Mouse (Mus musculus) liver, embryonic 14 days (tissue): Measurements from ENCODE around the gene Rnf151. TPM values are rescaled to one million over a fixed set of nuclear protein-coding genes. Genes with fewer than 3 reads are reported as not detected.

Source experiments
- polyA plus RNA-seq: library from polyadenylated mRNA; depleted of rRNA; stranded (reverse); fragments of >200 nt; gene quantifications from 2 replicates; pipeline ENCODE4 v1.2.3, GENCODE M21; 2012; rRNA removed

Gene Rnf151
- 0.32 and 0.33 TPM in 2 replicates for polyA plus RNA-seq

DNA sequence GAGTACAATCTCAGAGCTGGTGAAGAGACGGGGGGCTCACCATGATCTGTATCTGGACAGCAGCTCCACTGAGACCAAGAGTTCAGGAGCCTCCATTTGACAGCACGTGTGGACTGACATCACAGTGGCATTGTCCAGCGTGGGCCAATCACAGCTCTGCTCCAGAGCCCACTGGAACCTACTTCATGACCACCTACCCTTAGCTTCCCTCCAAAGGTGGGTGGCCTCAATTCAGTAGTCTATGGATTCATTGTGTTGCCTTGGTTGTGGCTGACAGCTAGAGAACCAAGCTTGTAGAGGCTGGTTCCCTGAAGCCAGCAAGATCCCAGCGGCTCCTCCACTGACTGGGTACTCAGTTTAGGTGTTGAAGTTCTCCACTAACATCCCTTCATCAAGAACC lies at the start of gene Rnf151, which contains the start of gene Rps2:
Gene Rnf151, minus strand, starts transcription at position 121 of the 400 bp plus-strand sequence.
Gene Rps2, plus strand, starts transcription at position 174 of the 400 bp plus-strand sequence.

DNA sequence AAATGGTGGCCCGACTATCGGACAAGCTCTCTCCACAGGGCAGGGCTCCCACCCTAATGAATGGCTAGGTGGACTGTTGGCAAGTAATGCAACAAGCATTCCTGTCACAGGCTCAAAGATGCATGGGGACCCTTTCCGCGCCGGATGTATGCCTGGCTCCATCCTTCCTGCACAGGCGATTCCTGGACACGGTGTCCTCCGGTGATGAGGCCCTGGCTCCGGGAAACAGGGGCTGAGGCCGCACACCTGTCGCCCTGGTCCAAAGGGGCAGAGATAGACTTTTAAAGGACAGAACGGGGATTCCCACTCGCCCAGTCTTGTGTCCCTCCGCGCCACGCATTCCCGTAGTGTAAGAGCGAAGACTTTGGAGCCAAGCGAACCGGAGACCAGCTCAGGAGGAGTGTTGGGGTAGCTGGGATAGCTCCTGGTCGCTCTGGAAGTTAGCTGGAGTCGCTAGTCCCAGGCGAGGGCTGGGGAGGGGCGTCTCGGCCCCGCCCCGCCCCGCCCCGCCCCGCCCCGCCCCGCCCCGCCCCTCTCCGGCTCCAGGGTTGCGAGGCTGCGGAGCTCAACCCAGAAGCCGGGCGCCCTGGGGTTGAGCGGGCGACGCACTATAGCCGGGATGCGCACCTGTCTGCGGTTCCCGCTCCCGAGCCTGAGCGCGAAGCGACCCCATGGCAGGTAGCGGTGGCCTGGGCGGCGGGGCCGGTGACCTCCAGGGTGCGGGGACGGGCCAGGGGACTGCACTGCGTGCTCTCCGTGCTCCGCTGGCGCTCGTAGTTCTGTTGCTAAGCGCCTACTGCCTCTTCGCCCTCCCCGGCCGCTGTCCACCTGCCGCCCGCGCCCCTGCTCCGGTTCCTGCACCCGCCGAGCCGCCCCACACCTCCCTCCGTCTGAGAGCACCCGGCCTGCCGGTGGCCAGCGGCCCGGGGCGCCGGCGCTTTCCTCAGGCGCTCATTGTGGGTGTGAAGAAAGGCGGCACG lies 34.8 kb upstream of the Rnf151 start, which contains the start of gene Hs3st6:
Gene Hs3st6, plus strand, starts transcription at position 574 of the 980 bp plus-strand sequence.

DNA sequence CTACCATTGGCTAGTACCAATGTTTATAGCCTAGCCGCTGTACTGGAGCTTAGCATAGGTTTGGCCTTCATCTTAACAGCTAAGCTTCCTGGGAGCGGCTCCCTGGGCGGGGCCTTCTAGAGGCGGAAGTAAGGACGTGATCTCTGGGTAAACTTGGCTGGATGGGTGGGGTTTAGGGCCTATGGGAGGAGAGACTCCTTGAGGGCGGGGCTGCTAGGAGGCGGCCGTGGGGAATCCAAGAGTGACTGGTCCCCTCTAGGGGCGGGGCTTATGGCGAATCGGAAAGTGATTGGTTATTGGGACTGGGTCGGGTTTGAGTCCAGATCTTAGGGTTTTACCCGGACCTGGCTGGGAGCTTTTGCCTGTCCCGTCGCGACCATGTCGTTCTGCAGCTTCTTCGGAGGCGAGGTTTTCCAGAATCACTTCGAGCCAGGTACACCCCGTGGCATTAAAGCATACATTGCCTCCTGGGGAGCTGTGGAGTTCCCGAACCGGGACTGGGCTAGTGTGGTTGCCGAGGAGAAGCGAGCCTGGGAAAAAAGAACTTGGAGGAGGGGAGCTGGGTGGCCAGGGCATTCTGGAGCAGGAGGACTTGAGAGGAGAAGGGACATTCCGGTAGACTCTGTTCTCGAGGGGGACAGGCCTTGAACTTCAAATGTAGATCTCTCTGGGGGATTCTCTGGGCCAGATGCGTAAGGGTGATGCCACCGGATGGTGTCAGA lies 18.6 kb upstream of the Rnf151 start, which contains the start of gene Msrb1:
Gene Msrb1, plus strand, starts transcription at position 313 of the 722 bp plus-strand sequence.

DNA sequence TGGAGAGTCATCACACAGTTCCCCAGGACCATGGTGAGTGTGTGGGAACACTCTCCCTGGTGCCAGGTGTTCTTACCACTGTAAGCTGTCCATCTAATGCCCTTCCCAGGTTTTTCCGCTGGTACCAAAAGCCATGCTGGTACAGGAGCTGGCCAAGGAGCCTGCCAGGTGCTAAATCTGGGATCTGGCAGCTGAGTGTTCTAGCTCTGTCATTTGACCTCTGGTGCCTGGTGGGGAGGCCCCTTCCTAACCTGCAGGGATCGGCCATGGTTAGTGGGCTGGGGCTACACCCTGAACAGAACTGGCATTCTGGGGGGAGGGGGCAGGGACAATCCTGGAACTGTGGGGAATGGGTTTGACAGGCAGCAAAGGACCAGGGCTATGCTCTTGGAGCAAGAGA lies 9.8 kb upstream of the Rnf151 start, which contains the start of gene Rpl3l:
Gene Rpl3l, plus strand, starts transcription at position 203 of the 400 bp plus-strand sequence.

GRCm38 (mm10) chr17:24724184-24724583 lies 6.3 kb upstream of the Rnf151 start, which contains the start of gene Ndufb10:
Gene Ndufb10, minus strand, starts transcription at chr17:24724478.

GRCm38 (mm10) chr17:24706982-24707800 lies 10.7 kb downstream of the Rnf151 start, which contains the start of gene Tbl3:
Gene Tbl3, minus strand, starts transcription at chr17:24707660.

GRCm38 (mm10) chr17:24696011-24696697 lies 21.7 kb downstream of the Rnf151 start, which contains the start of the genes Gfer and Noxo1:
Gene Gfer, minus strand, starts transcription at chr17:24696156.
Gene Noxo1, plus strand, starts transcription at chr17:24696234.

GRCm38 (mm10) chr17:24689251-24690081 lies 28.4 kb downstream of the Rnf151 start, which contains the start of gene Syngr3:
Gene Syngr3, minus strand, starts transcription at chr17:24689955.

DNA sequence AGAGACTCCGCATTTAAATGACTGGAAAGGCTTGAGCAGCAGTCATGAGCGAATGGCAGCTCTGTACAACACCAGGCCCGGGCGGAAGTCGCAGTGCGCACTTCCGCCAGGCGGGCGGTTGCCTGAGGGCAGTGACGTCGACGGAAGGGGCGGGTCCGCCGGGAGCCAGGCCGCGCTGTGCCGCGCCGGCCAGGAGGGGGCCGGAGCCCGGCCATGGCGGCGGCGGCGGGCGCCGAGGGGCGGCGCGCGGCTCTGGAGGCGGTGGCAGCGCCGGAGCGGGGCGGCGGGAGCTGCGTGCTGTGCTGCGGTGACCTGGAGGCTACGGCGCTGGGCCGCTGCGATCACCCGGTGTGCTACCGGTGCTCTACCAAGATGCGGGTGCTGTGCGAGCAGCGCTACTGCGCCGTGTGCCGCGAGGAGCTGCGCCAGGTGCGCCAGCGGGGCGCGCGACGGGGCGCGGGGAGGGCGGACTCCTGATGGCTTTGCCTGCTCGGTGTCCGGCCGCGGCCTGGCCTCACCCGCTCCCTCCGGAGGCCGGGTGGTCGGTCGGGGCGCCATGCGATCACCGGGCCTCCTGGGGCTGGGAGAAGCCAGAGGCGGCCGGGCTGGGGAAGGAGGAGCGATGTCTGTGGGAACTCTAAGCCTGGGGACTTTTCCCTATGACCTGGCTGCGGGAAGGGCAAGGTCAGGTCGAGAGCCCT lies 48.2 kb downstream of the Rnf151 start, which contains the start of gene Zfp598:
Gene Zfp598, plus strand, starts transcription at position 143 of the 701 bp plus-strand sequence.

Other genes with a start within 250 kb of the Rnf151 start
- 18.2 and 21.0 TPM in 2 replicates for gene E4f1, start 247.8 kb downstream of the Rnf151 start, polyA plus RNA-seq
- gene Pgp, start 247.7 kb downstream of the Rnf151 start, polyA plus RNA-seq = 33.2 and 37.2 TPM in 2 replicates
- gene Bricd5, start 244.2 kb downstream of the Rnf151 start, polyA plus RNA-seq = 0.29 and 0.43 TPM in 2 replicates
- gene Mlst8, start 239.0 kb downstream of the Rnf151 start, polyA plus RNA-seq = 11.8 and 14.9 TPM in 2 replicates
- gene Caskin1, start 229.5 kb downstream of the Rnf151 start, polyA plus RNA-seq = 0.08 and 0.12 TPM in 2 replicates
- gene Traf7, start 190.1 kb downstream of the Rnf151 start, polyA plus RNA-seq = 58.5 and 65.7 TPM in 2 replicates
- gene Rab26, start 183.9 kb downstream of the Rnf151 start, polyA plus RNA-seq = 0.25 and 0.28 TPM in 2 replicates
- gene Pkd1, start 168.2 kb downstream of the Rnf151 start, polyA plus RNA-seq = 3.0 and 3.5 TPM in 2 replicates
- 18.2 and 20.5 TPM in 2 replicates for gene Tsc2, start 85.4 kb downstream of the Rnf151 start, polyA plus RNA-seq
- gene Nthl1, start 85.4 kb downstream of the Rnf151 start, polyA plus RNA-seq = 6.4 TPM in 2 replicates
- gene Slc9a3r2, start 67.7 kb downstream of the Rnf151 start, polyA plus RNA-seq = 5.4 and 5.8 TPM in 2 replicates
- gene Npw, start 59.6 kb downstream of the Rnf151 start, polyA plus RNA-seq = 0.18 and 0.27 TPM in 2 replicates
- 20.9 and 23.8 TPM in 2 replicates for gene Zfp598, start 48.4 kb downstream of the Rnf151 start, polyA plus RNA-seq
- 0.05 and 0.06 TPM in 2 replicates for gene Syngr3, start 28.1 kb downstream of the Rnf151 start, polyA plus RNA-seq
- gene Gfer, start 21.9 kb downstream of the Rnf151 start, polyA plus RNA-seq = 18.1 and 19.5 TPM in 2 replicates
- gene Noxo1, start 21.8 kb downstream of the Rnf151 start, polyA plus RNA-seq = 0.66 and 0.81 TPM in 2 replicates
- 24.4 and 29.3 TPM in 2 replicates for gene Tbl3, start 10.4 kb downstream of the Rnf151 start, polyA plus RNA-seq
- gene Rps2, start 53 bp upstream of the Rnf151 start, polyA plus RNA-seq = 2,079 and 2,282 TPM in 2 replicates
- 166 and 170 TPM in 2 replicates for gene Ndufb10, start 6.4 kb upstream of the Rnf151 start, polyA plus RNA-seq
- not detected in 2 replicates for gene Rpl3l, start 9.8 kb upstream of the Rnf151 start, polyA plus RNA-seq
- 20.9 and 25.8 TPM in 2 replicates for gene Msrb1, start 18.6 kb upstream of the Rnf151 start, polyA plus RNA-seq
- not detected in 2 replicates for gene Hs3st6, start 34.9 kb upstream of the Rnf151 start, polyA plus RNA-seq
- gene Meiob, start 86.2 kb upstream of the Rnf151 start, polyA plus RNA-seq = 0.71 and 0.81 TPM in 2 replicates
- 56.3 and 67.1 TPM in 2 replicates for gene Hagh, start 122.1 kb upstream of the Rnf151 start, polyA plus RNA-seq
- 21.3 and 22.2 TPM in 2 replicates for gene Fahd1, start 132.3 kb upstream of the Rnf151 start, polyA plus RNA-seq
- 3.2 and 3.9 TPM in 2 replicates for gene Igfals, start 147.9 kb upstream of the Rnf151 start, polyA plus RNA-seq
- gene Nubp2, start 168.3 kb upstream of the Rnf151 start, polyA plus RNA-seq = 23.3 and 35.0 TPM in 2 replicates
- gene Spsb3, start 168.6 kb upstream of the Rnf151 start, polyA plus RNA-seq = 22.9 and 27.5 TPM in 2 replicates
- 7.7 and 8.7 TPM in 2 replicates for gene Eme2, start 177.0 kb upstream of the Rnf151 start, polyA plus RNA-seq
- 44.0 and 47.7 TPM in 2 replicates for gene Mrps34, start 177.1 kb upstream of the Rnf151 start, polyA plus RNA-seq
- 47.2 and 54.4 TPM in 2 replicates for gene Nme3, start 178.4 kb upstream of the Rnf151 start, polyA plus RNA-seq
- gene Mapk8ip3, start 218.9 kb upstream of the Rnf151 start, polyA plus RNA-seq = 29.7 and 32.2 TPM in 2 replicates
- 23.3 and 28.1 TPM in 2 replicates for gene Jpt2, start 242.6 kb upstream of the Rnf151 start, polyA plus RNA-seq